In genomic region chr11:11808820-11809403, GRCm38 (mm10) we compare ENCODE assay signal across 8 mouse cellular contexts. TPM values are rescaled to one million over a fixed set of nuclear protein-coding genes. Genes with fewer than 3 reads are reported as not detected.
DNase-seq lines count a peak whose midpoint lies in the region; ATAC-seq and TF ChIP-seq lines count a peak whose summit lies in the region.

TSS of gene Fignl1 (minus strand) at chr11:11808962.

- H3K4me1 ChIP-seq in hindbrain, embryonic 10.5 days (replicated peaks) = peaks cover 50% of the 10 kb centered on the region
- H3K4me1 ChIP-seq in lung, embryonic 16.5 days (replicated peaks; ENCODE audit: control insufficient read depth, insufficient read depth, low read length) = peaks cover 16% of the 10 kb centered on the region
- 0 out of 2 replicates have a peak, but pooled peaks cover 2% of the 10 kb centered on the region for H3K4me1 ChIP-seq in thymus, adult 2 months (replicated peaks; ENCODE audit: control insufficient read depth, insufficient read depth, low read length)

- peak within 1 kb of the TSS; percentile 69 for H3K4me3 ChIP-seq in hindbrain, embryonic 10.5 days
- peak within 1 kb of the TSS; percentile 83 for H3K4me3 ChIP-seq in lung, embryonic 16.5 days (ENCODE audit: low read length)
- peak within 1 kb of the TSS; percentile 66 for H3K4me3 ChIP-seq in thymus, adult 2 months (ENCODE audit: control insufficient read depth, insufficient read depth, low read length)

- peak; percentile 98 for ATAC-seq in frontal cortex, adult (ENCODE audit: low TSS enrichment)
- peak; percentile 98 for ATAC-seq in lung, embryonic 16.5 days (ENCODE audit: low read depth)

- peak; percentile 84 for TF ChIP-seq POLR2A in thymus, adult 2 months (IDR thresholded peaks at IDR 0.05; ENCODE audit: control insufficient read depth, extremely low read depth, insufficient read depth, low read length, poor library complexity)

- H3K27me3 ChIP-seq in hindbrain, embryonic 10.5 days (ENCODE audit: insufficient read depth, poor library complexity, severe bottlenecking) = no peaks in the 10 kb centered on the region
- H3K27me3 ChIP-seq in lung, embryonic 16.5 days (ENCODE audit: control insufficient read depth, insufficient read depth, low read depth, low read length) = no peaks in the 10 kb centered on the region
- H3K27me3 ChIP-seq in thymus, adult 2 months (ENCODE audit: control insufficient read depth, insufficient read depth, low read length) = no peaks in the 10 kb centered on the region

- DNase-seq in Muller cell, postnatal 12 days (ENCODE audit: inconsistent ontology term) = peak; percentile 96
- DNase-seq in cerebellum, adult 9-10 months = peak; percentile 93
- peak; percentile 99 for DNase-seq in hindbrain, embryonic 10.5 days (ENCODE audit: low spot score)
- DNase-seq in layer of hippocampus, adult 9-11 months = peak; percentile 90
- DNase-seq in ovary, adult 18-20 months (ENCODE audit: low spot score) = peak; percentile 90
- DNase-seq in thymus, adult 2 months = peak; percentile 97

- peak within 1 kb of the TSS; percentile 89 for H3K4me2 ChIP-seq in lung, embryonic 16.5 days (ENCODE audit: low read depth, low read length)

- under 1% methylated on average over 53 of the region's 53 CpGs for WGBS in hindbrain, embryonic 10.5 days
- under 1% methylated on average over 53 of the region's 53 CpGs for WGBS in lung, embryonic 16.5 days
- under 1% methylated on average over 53 of the region's 53 CpGs for WGBS in thymus, adult 2 months

- peaks cover 29% of the 10 kb centered on the region for H3K36me3 ChIP-seq in hindbrain, embryonic 10.5 days
- peaks cover 5% of the 10 kb centered on the region; the same call in 1 of the 2 replicates for H3K36me3 ChIP-seq in lung, embryonic 16.5 days (ENCODE audit: control insufficient read depth, insufficient read depth, low read length)
- no peaks in the 10 kb centered on the region for H3K36me3 ChIP-seq in thymus, adult 2 months (ENCODE audit: control insufficient read depth, insufficient read depth, low read length)

- peak within 1 kb of the TSS; percentile 89 for H3K9ac ChIP-seq in lung, embryonic 16.5 days (ENCODE audit: low read length)

- no peaks in the 10 kb centered on the region for H3K9me3 ChIP-seq in hindbrain, embryonic 10.5 days
- H3K9me3 ChIP-seq in lung, embryonic 16.5 days (ENCODE audit: control insufficient read depth, low read length) = no peaks in the 10 kb centered on the region

- H3K27ac ChIP-seq in hindbrain, embryonic 10.5 days = peak within 1 kb of the TSS; percentile 99
- H3K27ac ChIP-seq in lung, embryonic 16.5 days (ENCODE audit: low read length) = peak within 1 kb of the TSS; percentile 100
- peak within 1 kb of the TSS; percentile 52 for H3K27ac ChIP-seq in thymus, adult 2 months (ENCODE audit: control insufficient read depth, insufficient read depth, low read length)

- TF ChIP-seq CTCF in thymus, adult 2 months (IDR thresholded peaks at IDR 0.05; ENCODE audit: borderline replicate concordance, control insufficient read depth, extremely low read depth, insufficient read depth, low read length, poor library complexity) = 0 out of 2 replicates have a peak, but pooled peaks have one; percentile 78

RNA-seq across cellular contexts. Expression of gene Fignl1, which starts in this region (rescaled TPM):
- polyA plus RNA-seq in hindbrain, embryonic 10.5 days (2016; fragmentation: Nextera tagmentation; extraction: Ambion mirVana) = 67.8 and 105 TPM in 2 replicates
- 76.6 and 79.4 TPM in 2 replicates for polyA plus RNA-seq in lung, embryonic 16.5 days (2015; fragmentation: Nextera tagmentation; extraction: Ambion mirVana)
- 18.9 and 29.3 TPM in 2 replicates for polyA plus RNA-seq in thymus, adult 2 months (2012; rRNA removed)

Comparison
In these comparisons a context has a peak if more than half of its experiments do, and no peak if none do; other contexts are left out.
1. Peak in every context shown above with its lines: DNase-seq, ATAC-seq, H3K4me3 ChIP-seq and H3K27ac ChIP-seq.